Comparison of ENCODE assay signal across 15 mouse cellular contexts in genomic region chr2:32448480-32448879, GRCm38 (mm10). TPM values are rescaled to one million over a fixed set of nuclear protein-coding genes. Genes with fewer than 3 reads are reported as not detected.
DNase-seq lines count a peak whose midpoint lies in the region; ATAC-seq lines count a peak whose summit lies in the region.
"Had no signal": no experiment of that assay in that cellular context is flagged by ENCODE, and none has a peak within 500 bp of the region (broad histone marks: within the 10 kb centered on the region; RNA-seq: fewer than 3 reads in every experiment).

No protein-coding gene starts in this region.

- H3K4me2 ChIP-seq in heart, embryonic 15.5 days: no peak overlapping the region
- no peak overlapping the region for H3K4me2 ChIP-seq in lung, embryonic 15.5 days
- H3K4me2 ChIP-seq in stomach, embryonic 15.5 days: no peak overlapping the region
- no peak overlapping the region for H3K4me2 ChIP-seq in neural tube, embryonic 15.5 days
- H3K4me2 ChIP-seq: midbrain, embryonic 11.5 days; neural tube, embryonic 12.5 days had no signal

- peak overlapping the region; percentile 32 for H3K27ac ChIP-seq in heart, embryonic 15.5 days
- 0 out of 2 replicates have a peak overlapping the region, but pooled peaks have one; percentile 48 for H3K27ac ChIP-seq in lung, embryonic 15.5 days
- H3K27ac ChIP-seq in stomach, embryonic 15.5 days: peak overlapping the region; percentile 6; the same call in 1 of the 2 replicates
- H3K27ac ChIP-seq in neural tube, embryonic 15.5 days (replicated peaks): no peak overlapping the region
- H3K27ac ChIP-seq: neural tube, embryonic 12.5 days had no signal

- intact Hi-C loops in left cerebral cortex, postnatal 36 days (cut with DNase I): no loop called here

- no peaks in the 10 kb centered on the region for H3K9me3 ChIP-seq in heart, embryonic 15.5 days (replicated peaks)
- H3K9me3 ChIP-seq in lung, embryonic 15.5 days: no peaks in the 10 kb centered on the region
- no peaks in the 10 kb centered on the region for H3K9me3 ChIP-seq in stomach, embryonic 15.5 days
- H3K9me3 ChIP-seq in neural tube, embryonic 15.5 days (replicated peaks): no peaks in the 10 kb centered on the region
- H3K9me3 ChIP-seq: neural tube, embryonic 12.5 days had no signal

- H3K4me1 ChIP-seq in heart, embryonic 15.5 days (replicated peaks): peaks cover 43% of the 10 kb centered on the region
- peaks cover 38% of the 10 kb centered on the region for H3K4me1 ChIP-seq in lung, embryonic 15.5 days
- H3K4me1 ChIP-seq in stomach, embryonic 15.5 days: peaks cover 31% of the 10 kb centered on the region
- H3K4me1 ChIP-seq in neural tube, embryonic 15.5 days: peaks cover 40% of the 10 kb centered on the region

- H3K27me3 ChIP-seq in heart, embryonic 15.5 days: no peaks in the 10 kb centered on the region
- H3K27me3 ChIP-seq in lung, embryonic 15.5 days: no peaks in the 10 kb centered on the region
- H3K27me3 ChIP-seq in stomach, embryonic 15.5 days (replicated peaks): no peaks in the 10 kb centered on the region
- H3K27me3 ChIP-seq in neural tube, embryonic 15.5 days (replicated peaks): no peaks in the 10 kb centered on the region
- H3K27me3 ChIP-seq: neural tube, embryonic 12.5 days had no signal

- no peaks in the 10 kb centered on the region for H3K36me3 ChIP-seq in heart, embryonic 15.5 days
- peaks cover 3% of the 10 kb centered on the region; the same call in 1 of the 2 replicates for H3K36me3 ChIP-seq in lung, embryonic 15.5 days
- no peaks in the 10 kb centered on the region for H3K36me3 ChIP-seq in stomach, embryonic 15.5 days
- H3K36me3 ChIP-seq in neural tube, embryonic 15.5 days: no peaks in the 10 kb centered on the region

- no peak overlapping the region for H3K9ac ChIP-seq in heart, embryonic 15.5 days
- H3K9ac ChIP-seq in lung, embryonic 15.5 days: no peak overlapping the region
- H3K9ac ChIP-seq in stomach, embryonic 15.5 days: no peak overlapping the region
- H3K9ac ChIP-seq in neural tube, embryonic 15.5 days (replicated peaks): no peak overlapping the region
- H3K9ac ChIP-seq: neural tube, embryonic 12.5 days had no signal

- ATAC-seq in heart, embryonic 15.5 days (replicated peaks; ENCODE audit: insufficient number of reproducible peaks, insufficient read depth, low FRiP score, low read depth): no peak
- no peak for ATAC-seq in lung, embryonic 15.5 days (ENCODE audit: borderline replicate concordance, extremely low read depth, low FRiP score, low TSS enrichment)
- ATAC-seq in stomach, embryonic 15.5 days (ENCODE audit: insufficient read depth, low FRiP score, low read depth): no peak
- no peak for ATAC-seq in neural tube, embryonic 15.5 days (ENCODE audit: low FRiP score)

- no peak for DNase-seq in heart, postnatal 4 days
- no peak for DNase-seq in lung, postnatal 25 days (ENCODE audit: low spot score)
- peak; percentile 32 for DNase-seq in induced T-regulatory cell, adult 2 months (ENCODE audit: low read depth)
- no peak for DNase-seq in left cerebral cortex, postnatal 36 days (ENCODE audit: low spot score in 2 of 2)
- DNase-seq: adrenal gland, adult 8-10 months; cerebellum, adult 11 months; embryo, embryonic 11 days; kidney, adult 9 months; right cerebral cortex, adult 18-20 months had no signal

- H3K4me3 ChIP-seq in heart, embryonic 15.5 days: no peak overlapping the region
- no peak overlapping the region for H3K4me3 ChIP-seq in lung, embryonic 15.5 days
- H3K4me3 ChIP-seq in stomach, embryonic 15.5 days (replicated peaks): no peak overlapping the region
- no peak overlapping the region for H3K4me3 ChIP-seq in neural tube, embryonic 15.5 days (replicated peaks)
- H3K4me3 ChIP-seq: neural tube, embryonic 12.5 days had no signal

- 88% methylated on average over 1 of the region's 1 CpGs for WGBS in heart, embryonic 15.5 days
- WGBS in lung, embryonic 15.5 days: 81% methylated on average over 1 of the region's 1 CpGs
- 88% methylated on average over 1 of the region's 1 CpGs for WGBS in stomach, embryonic 15.5 days
- 97% methylated on average over 1 of the region's 1 CpGs for WGBS in neural tube, embryonic 15.5 days

RNA-seq across cellular contexts. Expression of gene Naif1, which starts 1.8 kb away (rescaled TPM):
- polyA plus RNA-seq in heart, embryonic 15.5 days (2015; fragmentation: Nextera tagmentation; extraction: Ambion mirVana): 4.0 and 5.1 TPM in 2 replicates
- 1 to 10 TPM; 3.5 to 3.6 TPM for total RNA-seq in heart, postnatal 4 days (2021)
- polyA plus RNA-seq in lung, embryonic 15.5 days (2015; fragmentation: Nextera tagmentation; extraction: Ambion mirVana): 6.6 and 7.1 TPM in 2 replicates
- polyA plus RNA-seq in stomach, embryonic 15.5 days (2015; fragmentation: Nextera tagmentation; extraction: Ambion mirVana): 5.1 and 5.4 TPM in 2 replicates
- total RNA-seq in left cerebral cortex, postnatal 36 days (2021): 1 to 10 TPM; 3.9 TPM
- polyA plus RNA-seq in neural tube, embryonic 15.5 days (2015; fragmentation: Nextera tagmentation; extraction: Ambion mirVana): 4.4 and 5.3 TPM in 2 replicates

RNA-seq across cellular contexts. Expression of gene Slc25a25, which starts 2.8 kb away (rescaled TPM):
- 9.1 and 12.1 TPM in 2 replicates for polyA plus RNA-seq in heart, embryonic 15.5 days (2015; fragmentation: Nextera tagmentation; extraction: Ambion mirVana)
- total RNA-seq in heart, postnatal 4 days (2021): 10 to 100 TPM; 16.4 to 22.2 TPM
- polyA plus RNA-seq in lung, embryonic 15.5 days (2015; fragmentation: Nextera tagmentation; extraction: Ambion mirVana): 19.6 and 21.5 TPM in 2 replicates
- 17.6 and 17.9 TPM in 2 replicates for polyA plus RNA-seq in stomach, embryonic 15.5 days (2015; fragmentation: Nextera tagmentation; extraction: Ambion mirVana)
- 10 to 100 TPM; 58.5 to 60.5 TPM for total RNA-seq in left cerebral cortex, postnatal 36 days (2021)
- polyA plus RNA-seq in neural tube, embryonic 15.5 days (2015; fragmentation: Nextera tagmentation; extraction: Ambion mirVana): 51.4 and 58.8 TPM in 2 replicates

RNA-seq across cellular contexts. Expression of gene Ptges2, which starts 52.8 kb away (rescaled TPM):
- polyA plus RNA-seq in heart, embryonic 15.5 days (2015; fragmentation: Nextera tagmentation; extraction: Ambion mirVana): 38.2 and 41.8 TPM in 2 replicates
- 10 to 100 TPM; 59.7 to 60.2 TPM for total RNA-seq in heart, postnatal 4 days (2021)
- polyA plus RNA-seq in lung, embryonic 15.5 days (2015; fragmentation: Nextera tagmentation; extraction: Ambion mirVana): 22.6 and 25.4 TPM in 2 replicates
- polyA plus RNA-seq in stomach, embryonic 15.5 days (2015; fragmentation: Nextera tagmentation; extraction: Ambion mirVana): 28.5 and 31.4 TPM in 2 replicates
- total RNA-seq in left cerebral cortex, postnatal 36 days (2021): 10 to 100 TPM; 40.6 to 54.8 TPM
- polyA plus RNA-seq in neural tube, embryonic 15.5 days (2015; fragmentation: Nextera tagmentation; extraction: Ambion mirVana): 47.3 and 52.1 TPM in 2 replicates
